Mouse (Mus musculus): Measurements from ENCODE around the gene Gpr162.

- TF ChIP-seq CTCF (IDR thresholded peaks at IDR 0.05; ENCODE audit: low read depth) (no peak), EP300 (optimal IDR thresholded peaks at IDR 0.05) (no peak)
Measured at GRCm38 (mm10) chr6:124820891-124821290, 42.9 kb downstream of the Gpr162 start.

All from stomach, postnatal 0 days (tissue).